Mouse (Mus musculus) layer of hippocampus, postnatal 25 days (tissue): ENCODE measurements around the gene Dlx6. TPM values are rescaled to one million over a fixed set of nuclear protein-coding genes. Genes with fewer than 3 reads are reported as not detected.

Experiments used
- total RNA-seq, 2 experiments: library from RNA; stranded (reverse); gene quantifications; 2 replicates each; pipeline ENCODE4 v1.2.3; 2021

Dlx6 gene
- total RNA-seq, 2 experiments from 2014 or later, result 6.2 to 8.1 TPM

Other genes with a start within 250 kb of the Dlx6 start
- gene Dlx5, start 18.8 kb downstream of the Dlx6 start, total RNA-seq, result 1 to 10 TPM; 4.2 to 6.1 TPM
- gene Sdhaf3, start 92.7 kb downstream of the Dlx6 start, total RNA-seq, result 1 to 10 TPM; 5.7 to 6.2 TPM